Mouse (Mus musculus) layer of hippocampus, postnatal 36 days (tissue): ENCODE measurements around the gene Tex16. TPM values are rescaled to one million over a fixed set of nuclear protein-coding genes. Genes with fewer than 3 reads are reported as not detected.

Experiments used
- DNase-seq, 2 experiments: peaks; one replicate each; pipeline ENCODE4 v3.0.0; 2022
- total RNA-seq, 2 experiments: library from RNA; stranded (reverse); gene quantifications; 2 replicates each; pipeline ENCODE4 v1.2.3; 2021

Tex16 gene
- not detected for total RNA-seq

GRCm38 (mm10) chrX:112010707-112011106, at the start of gene Tex16:
Gene Tex16 (plus strand): TSS chrX:112011007.
- no peak for DNase-seq

GRCm38 (mm10) chrX:111999661-112000060, 11.1 kb upstream of the Tex16 start:
- DNase-seq: no peak

Other genes with a start within 250 kb of the Tex16 start
- not detected for gene Gm45194, start 119.6 kb upstream of the Tex16 start, total RNA-seq
- gene 4933403O08Rik, start 228.0 kb downstream of the Tex16 start, total RNA-seq: not detected